Mouse (Mus musculus) neutrophil, adult 5-6 weeks (primary cell): ENCODE results near the gene Gmds. TPM values are rescaled to one million over a fixed set of nuclear protein-coding genes. Genes with fewer than 3 reads are reported as not detected.

Experiments used
- ATAC-seq: fragments of 151-379, 151-347 bp; 2 replicates; pipeline ENCODE4 v1.8.0; 2017; ENCODE audit warnings: mild to moderate bottlenecking, moderate TSS enrichment; ENCODE audit not compliant: insufficient number of reproducible peaks, poor library complexity, low FRiP score, severe bottlenecking; ENCODE audit errors: extremely low read depth
- total RNA-seq: library from RNA; stranded (forward); fragments of 200-1000 nt; gene quantifications from 2 replicates; pipeline ENCODE4 v1.2.3, GENCODE M21; 2017

Gmds gene
- total RNA-seq, 1 experiment from 2014 or later = 7.9 TPM

GRCm38 (mm10) chr13:31978126-31978525, 360.4 kb downstream of the Gmds start:
- no peak for ATAC-seq

DNA sequence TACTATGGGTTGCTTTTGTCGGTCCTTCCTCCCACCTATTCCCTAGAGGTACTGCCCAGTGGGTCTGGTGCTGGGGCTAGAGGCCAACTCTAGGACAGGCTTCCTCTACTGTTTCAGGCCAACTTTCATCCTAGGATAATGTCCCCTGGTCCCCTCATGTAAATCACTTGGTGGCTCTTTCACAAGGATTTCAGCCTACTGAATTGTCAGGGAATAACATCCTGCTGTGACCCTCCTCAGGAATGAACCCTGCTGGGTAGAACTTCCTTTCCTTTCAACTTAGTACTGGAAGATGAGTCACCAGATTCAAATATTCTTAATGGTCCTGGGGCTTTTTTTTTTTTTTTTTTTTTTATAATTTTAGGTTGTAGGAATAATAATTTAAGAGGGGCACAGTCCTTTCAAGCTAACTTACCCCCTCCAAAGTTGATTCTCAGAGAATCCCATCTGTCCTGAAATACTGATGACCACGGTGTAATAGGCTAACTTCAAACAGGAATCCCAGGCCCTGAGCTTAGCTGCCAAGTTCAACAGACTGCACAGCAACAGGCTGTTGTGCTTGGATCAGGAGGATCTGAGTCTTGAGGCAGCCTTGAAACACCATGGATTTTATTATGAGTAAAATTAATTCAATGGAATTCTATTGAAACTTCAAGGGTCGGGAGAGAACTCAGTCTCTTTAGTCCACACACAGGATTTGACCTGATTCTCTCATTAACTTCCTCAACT, 363.6 kb downstream of the Gmds start:
- ATAC-seq = no peak

GRCm38 (mm10) chr13:31971040-31971501, 367.5 kb downstream of the Gmds start:
- ATAC-seq = no peak

GRCm38 (mm10) chr13:31968272-31968671, 370.3 kb downstream of the Gmds start:
- ATAC-seq = no peak

GRCm38 (mm10) chr13:31966931-31967532, 371.5 kb downstream of the Gmds start:
- no peak for ATAC-seq

DNA sequence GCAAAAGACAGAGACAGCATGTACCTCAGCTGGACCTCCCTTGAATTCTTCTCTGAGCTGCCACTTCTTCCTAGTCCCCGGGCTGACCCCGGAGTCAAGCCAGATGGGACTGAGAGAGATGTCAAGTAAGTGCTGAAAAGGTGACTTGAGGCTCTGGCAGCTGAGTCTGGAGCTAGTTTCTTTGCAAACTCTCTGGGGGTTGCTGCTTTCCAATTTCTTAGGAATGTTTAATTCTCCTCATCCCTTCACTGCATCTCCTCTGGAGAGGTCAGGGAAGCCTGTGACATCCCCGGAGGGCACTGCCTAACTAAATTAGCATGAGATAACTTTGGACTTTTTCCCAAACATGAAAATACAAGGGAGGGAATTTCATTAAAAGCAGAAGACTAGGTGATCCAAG, 378.0 kb downstream of the Gmds start:
- no peak for ATAC-seq

DNA sequence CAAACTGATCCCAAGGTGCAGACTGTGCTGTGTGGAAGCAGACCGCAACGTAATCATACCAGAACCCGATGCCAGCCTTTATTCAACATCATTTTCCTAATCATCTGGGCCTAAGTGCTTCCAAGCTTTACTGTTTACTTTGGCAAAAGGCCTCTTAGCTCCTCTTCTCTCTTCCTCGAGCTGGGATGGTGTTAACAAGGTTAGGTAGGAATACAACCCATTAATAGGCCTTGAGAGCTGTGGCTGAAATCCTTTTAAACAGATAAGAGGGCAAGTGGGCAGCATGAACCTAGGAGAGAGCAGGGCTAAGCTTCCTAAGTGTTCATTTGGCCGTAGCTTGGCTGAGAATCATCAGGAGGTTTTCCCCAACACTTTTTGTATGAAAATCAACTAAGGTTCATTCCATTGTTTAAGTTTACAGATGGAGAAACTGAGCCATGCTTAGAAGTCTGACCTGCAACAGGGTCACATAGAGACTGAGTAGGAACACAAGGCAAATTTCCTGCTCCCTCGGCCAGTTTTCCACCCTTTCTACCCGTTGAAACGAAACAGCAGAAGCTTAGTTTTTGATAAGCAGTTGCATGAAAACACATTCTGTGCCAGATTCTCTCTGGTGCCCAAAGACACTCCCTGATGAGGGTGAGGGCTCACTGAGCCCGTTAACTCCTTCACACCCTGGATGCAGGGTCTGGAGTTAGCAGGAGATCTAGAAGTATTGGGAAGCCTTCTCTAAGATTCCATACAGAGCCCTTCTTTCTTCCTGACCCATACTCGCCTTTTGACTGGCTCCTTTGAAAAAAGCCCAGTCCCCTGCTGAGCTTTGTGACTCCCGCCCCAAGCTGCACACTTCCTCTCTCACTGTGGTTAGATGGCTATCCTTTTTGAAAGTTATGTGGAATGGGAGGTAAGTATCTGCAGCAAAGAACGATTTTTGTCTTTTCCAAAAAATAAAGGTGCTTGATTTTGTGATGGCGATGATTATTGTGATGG, 379.9 kb downstream of the Gmds start:
- no peak for ATAC-seq

GRCm38 (mm10) chr13:31956584-31956983, 382.0 kb downstream of the Gmds start:
- ATAC-seq = 0 out of 2 replicates have a peak, but pooled peaks have one; percentile 16

DNA sequence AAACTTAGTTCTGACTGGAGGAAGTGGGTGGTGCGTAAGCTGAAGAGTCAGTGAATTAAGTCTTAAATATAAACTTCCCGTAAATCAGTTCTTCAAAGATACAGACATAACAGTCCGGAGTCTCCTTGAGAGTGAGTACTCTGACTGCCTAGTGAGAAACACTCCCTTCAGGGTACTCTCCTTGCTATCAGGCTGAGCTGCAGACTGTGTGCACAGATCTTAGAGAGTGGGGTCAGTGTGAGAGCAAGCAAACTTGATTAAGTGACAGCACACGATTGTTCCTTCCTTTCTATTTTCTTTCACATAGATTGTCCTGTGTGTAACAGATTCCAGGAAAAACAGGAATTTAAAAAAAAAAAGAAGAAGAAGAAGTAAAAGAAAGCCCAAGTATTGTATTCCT, 382.4 kb downstream of the Gmds start:
- no peak for ATAC-seq

- ATAC-seq = no peak
Observed at GRCm38 (mm10) chr13:31955171-31955570, 383.4 kb downstream of the Gmds start.

DNA sequence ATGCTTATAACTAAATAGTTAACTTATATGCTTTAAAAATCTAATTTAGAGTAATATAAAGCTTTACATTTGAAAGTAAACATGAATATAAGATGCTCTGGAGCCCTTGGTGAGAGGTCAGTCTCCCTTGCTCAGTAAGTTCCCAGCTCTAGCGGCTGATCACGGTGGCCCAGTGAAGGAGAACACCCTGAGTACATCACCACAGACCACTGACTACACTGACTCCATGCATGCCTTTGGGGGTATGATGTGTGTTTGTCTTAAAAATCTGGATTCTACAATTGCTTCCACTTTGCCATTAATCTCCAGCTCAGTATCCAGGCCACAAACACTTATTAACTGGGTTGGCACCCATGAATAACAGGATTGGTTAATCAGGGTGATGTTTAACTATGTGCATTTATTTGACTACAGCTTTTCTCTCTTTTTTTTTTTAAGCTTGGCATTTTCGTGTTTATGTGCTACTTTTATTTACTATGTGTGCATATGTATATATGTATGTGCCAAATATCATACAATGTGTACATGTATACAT, 393.8 kb downstream of the Gmds start:
- ATAC-seq = no peak

- no peak for ATAC-seq
Observed at GRCm38 (mm10) chr13:31943482-31944275, 394.9 kb downstream of the Gmds start.

DNA sequence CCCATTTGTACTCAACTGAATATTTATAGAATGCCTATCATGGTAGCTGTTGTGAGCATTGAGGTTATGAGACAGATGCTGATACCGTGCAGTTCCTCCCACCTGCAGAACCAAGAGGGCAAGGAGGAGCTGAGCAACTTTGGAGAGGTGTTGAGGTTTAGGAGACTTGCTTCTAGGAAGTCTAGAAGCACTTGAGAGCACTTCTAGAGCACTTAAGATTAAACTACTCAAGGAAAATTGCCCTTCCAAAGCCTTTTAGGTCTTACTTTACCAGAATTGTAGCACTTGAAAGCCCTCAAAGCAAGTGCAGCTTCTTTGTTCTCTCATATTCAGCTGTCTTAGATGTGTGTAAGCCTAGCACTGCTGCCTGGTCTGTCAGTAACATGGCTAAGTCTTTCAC, 409.2 kb downstream of the Gmds start:
- ATAC-seq = no peak

GRCm38 (mm10) chr13:31926599-31926998, 411.9 kb downstream of the Gmds start:
- no peak for ATAC-seq

DNA sequence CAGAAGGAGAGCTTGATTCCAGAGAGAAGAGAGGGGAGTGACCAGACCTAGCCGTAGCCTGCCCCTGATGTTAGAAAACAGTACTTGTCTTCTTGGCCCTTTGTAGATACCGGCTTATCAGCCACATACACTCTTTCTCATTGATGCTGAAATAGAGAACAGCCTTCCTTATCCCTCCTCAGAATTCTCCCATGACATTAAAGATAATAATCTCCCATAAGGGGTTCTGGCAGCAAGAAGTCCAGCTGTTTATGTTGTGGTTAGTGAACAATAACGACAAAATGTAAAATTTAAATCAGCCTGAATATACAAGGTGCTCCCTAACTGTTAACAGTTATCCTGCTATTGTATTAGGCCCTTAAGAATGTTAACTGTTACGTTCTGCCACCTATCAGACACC, 414.0 kb downstream of the Gmds start:
- ATAC-seq = no peak

DNA sequence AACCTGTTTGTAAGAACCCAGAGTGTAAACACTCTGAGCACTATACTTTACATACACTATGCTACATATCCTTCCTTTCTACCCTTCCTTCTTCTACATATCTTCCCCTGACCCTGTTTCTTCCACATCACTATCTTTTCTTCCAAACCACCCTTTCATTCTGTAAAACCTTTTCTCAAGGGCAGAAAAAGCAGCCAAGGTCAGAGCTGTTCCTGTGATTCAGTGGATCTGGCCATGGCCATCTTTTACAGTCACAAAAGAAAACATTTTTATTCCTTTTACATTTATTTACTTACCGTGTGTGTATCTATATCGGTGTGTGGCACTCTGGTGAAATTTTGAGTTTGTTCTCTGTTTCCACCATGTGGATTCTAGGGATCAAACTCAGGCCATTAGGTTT, 418.8 kb downstream of the Gmds start:
- no peak for ATAC-seq

DNA sequence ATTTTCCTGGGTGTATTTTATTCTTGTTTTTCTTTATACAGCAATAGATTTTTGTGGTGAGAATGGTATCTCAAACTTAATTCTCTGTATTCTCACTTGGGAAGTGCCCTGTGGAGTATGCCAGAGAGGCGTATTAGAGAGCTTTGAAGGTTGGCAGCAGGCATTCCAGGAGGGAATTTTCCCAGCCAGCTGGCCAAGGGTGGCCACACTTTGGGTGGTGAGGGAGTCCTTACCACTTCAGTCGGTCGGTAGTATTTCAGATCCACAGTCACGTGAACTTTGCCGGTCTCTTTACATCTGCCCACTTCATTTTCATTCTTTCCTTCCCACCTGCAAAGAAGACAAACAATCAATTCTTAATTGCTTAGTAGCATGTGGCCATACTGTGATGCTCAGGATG, 421.2 kb downstream of the Gmds start:
- no peak for ATAC-seq

DNA sequence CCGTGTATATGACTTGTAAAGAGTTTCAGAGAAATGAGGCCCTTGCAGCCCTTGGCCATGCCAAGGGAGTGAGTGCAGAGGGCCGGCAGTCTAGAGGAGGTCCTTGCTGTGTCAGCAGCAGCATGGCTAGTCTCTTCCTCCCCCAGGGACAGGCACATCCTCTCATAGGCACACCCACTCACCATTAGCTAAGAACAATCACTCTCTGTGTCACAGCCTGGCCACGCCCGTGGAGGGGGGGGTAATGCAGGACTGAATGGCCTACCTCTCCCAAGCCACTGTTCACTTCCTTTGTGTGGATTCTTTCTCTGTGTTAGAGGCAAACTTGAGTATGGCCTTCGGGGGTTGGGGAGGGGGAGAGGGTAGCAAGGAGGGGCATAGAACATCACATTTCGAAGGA, 422.8 kb downstream of the Gmds start:
- no peak for ATAC-seq
